ENCODE assay signal across 9 mouse cellular contexts in genomic region chr9:27191501-27191981, GRCm38 (mm10). TPM values are rescaled to one million over a fixed set of nuclear protein-coding genes. Genes with fewer than 3 reads are reported as not detected.
DNase-seq lines count a peak whose midpoint lies in the region; ATAC-seq lines count a peak whose summit lies in the region.
"Had no signal": no experiment of that assay in that cellular context is flagged by ENCODE, and none has a peak within 500 bp of the region (broad histone marks: within the 10 kb centered on the region; RNA-seq: fewer than 3 reads in every experiment).

No protein-coding gene starts in this region.

- WGBS in heart, embryonic 16.5 days: 1% methylated on average over 7 of the region's 7 CpGs
- 5% methylated on average over 7 of the region's 7 CpGs for WGBS in midbrain, embryonic 11.5 days

- no peaks in the 10 kb centered on the region for H3K9me3 ChIP-seq in heart, embryonic 16.5 days (replicated peaks; ENCODE audit: control insufficient read depth, low read length)
- H3K9me3 ChIP-seq in midbrain, embryonic 11.5 days (ENCODE audit: control insufficient read depth, low read length): no peaks in the 10 kb centered on the region

- peak overlapping the region; percentile 45 for H3K4me3 ChIP-seq in heart, embryonic 16.5 days (ENCODE audit: low read length)
- H3K4me3 ChIP-seq in midbrain, embryonic 11.5 days (ENCODE audit: low read depth, low read length): peak overlapping the region; percentile 11; the same call in 1 of the 2 replicates

- H3K4me2 ChIP-seq in heart, embryonic 16.5 days (ENCODE audit: low read depth, low read length): peak overlapping the region; percentile 72
- peak overlapping the region; percentile 53 for H3K4me2 ChIP-seq in midbrain, embryonic 11.5 days

- peak overlapping the region; percentile 97 for H3K27ac ChIP-seq in heart, embryonic 16.5 days (ENCODE audit: low read length)
- H3K27ac ChIP-seq in midbrain, embryonic 11.5 days (ENCODE audit: low read depth, low read length): no peak overlapping the region

- ATAC-seq in heart, embryonic 16.5 days (replicated peaks; ENCODE audit: extremely low read depth, insufficient read depth, low FRiP score): peak; percentile 84
- ATAC-seq in midbrain, embryonic 11.5 days (ENCODE audit: low FRiP score): peak; percentile 43
- no peak for ATAC-seq in erythroblast, adult 5-6 weeks (replicated peaks; ENCODE audit: low FRiP score, poor library complexity, severe bottlenecking)

- H3K36me3 ChIP-seq in heart, embryonic 16.5 days (ENCODE audit: control insufficient read depth, insufficient read depth): no peaks in the 10 kb centered on the region
- H3K36me3 ChIP-seq in midbrain, embryonic 11.5 days (ENCODE audit: control insufficient read depth, insufficient read depth, low read length): no peaks in the 10 kb centered on the region
- H3K36me3 ChIP-seq: G1E had no signal

- peak overlapping the region; percentile 72 for H3K9ac ChIP-seq in heart, embryonic 16.5 days (ENCODE audit: low read length)
- H3K9ac ChIP-seq in midbrain, embryonic 11.5 days (ENCODE audit: low read length): peak overlapping the region; percentile 11; the same call in 1 of the 2 replicates

- intact Hi-C loops in left cerebral cortex, postnatal 4 days (cut with DNase I): no loop called here

- H3K27me3 ChIP-seq in heart, embryonic 16.5 days (ENCODE audit: control insufficient read depth, insufficient read depth, low read length): no peaks in the 10 kb centered on the region
- no peaks in the 10 kb centered on the region for H3K27me3 ChIP-seq in midbrain, embryonic 11.5 days (ENCODE audit: control insufficient read depth, insufficient read depth, low read length)

- peaks cover 28% of the 10 kb centered on the region for H3K4me1 ChIP-seq in heart, embryonic 16.5 days (ENCODE audit: control insufficient read depth, insufficient read depth, low read length)
- peaks cover 15% of the 10 kb centered on the region for H3K4me1 ChIP-seq in midbrain, embryonic 11.5 days (ENCODE audit: control insufficient read depth, insufficient read depth, low read length)

- peak; percentile 76 for DNase-seq in left cerebral cortex, postnatal 4 days
- DNase-seq in left cerebral cortex, adult 9 months (ENCODE audit: low spot score in 2 of 2): no peak
- DNase-seq in embryo, embryonic 11 days: peak; percentile 60
- peak; percentile 86 to 89 for DNase-seq in kidney, postnatal 25 days
- peak; percentile 91 for DNase-seq in midbrain, embryonic 11.5 days (ENCODE audit: low spot score, missing footprints)
- peak; percentile 58 to 68 for DNase-seq in urinary bladder, postnatal 4 days (ENCODE audit: low spot score in 2 of 2)

RNA-seq across cellular contexts. Expression of gene Jam3, which starts 36.3 kb away (rescaled TPM):
- 10 to 100 TPM; 21.6 to 22.4 TPM for total RNA-seq in left cerebral cortex, postnatal 4 days (2021)
- polyA plus RNA-seq in heart, embryonic 16.5 days (2015; fragmentation: Nextera tagmentation; extraction: Ambion mirVana): 40.0 and 40.7 TPM in 2 replicates
- 170 and 171 TPM in 2 replicates for polyA plus RNA-seq in midbrain, embryonic 11.5 days (2014; fragmentation: Nextera tagmentation; extraction: Ambion mirVana)
- total RNA-seq in erythroblast, adult 5-6 weeks (2015; ENCODE audit: low replicate concordance): not detected in 2 replicates
- 0.60 TPM in 1 of 2 replicates, not detected in the other for total RNA-seq in erythroblast, adult 5-6 weeks (2017; ENCODE audit: low replicate concordance)
- total RNA-seq: G1E had no signal
- polyA plus RNA-seq: G1E had no signal

Comparison
In these comparisons a context has a peak if more than half of its experiments do, and no peak if none do; other contexts are left out.
1. DNase-seq: peak in left cerebral cortex, postnatal 4 days (single experiment), embryo, embryonic 11 days (single experiment), kidney, postnatal 25 days (2 of 2), midbrain, embryonic 11.5 days (single experiment) and urinary bladder, postnatal 4 days (2 of 2); none in left cerebral cortex, adult 9 months (0 of 2).
2. RNA of gene Jam3, which starts 36.3 kb away (total RNA-seq): 21.6 to 22.4 TPM in left cerebral cortex, postnatal 4 days; 0.60 TPM in erythroblast, adult 5-6 weeks; every median in the first group is over 10 times any median in the second.